Mouse (Mus musculus) olfactory bulb, adult 2 months (tissue): ENCODE results near the gene Mtfp1. TPM values are rescaled to one million over a fixed set of nuclear protein-coding genes. Genes with fewer than 3 reads are reported as not detected.
"Not testable (repeated sequence)": the region's sequence is repeated elsewhere in the genome, so short reads cannot be mapped to it uniquely, and the experiment has no call there.

ENCODE experiments used
- H3K27ac ChIP-seq: fragments of 200-500 bp; 2 replicates; pipeline ENCODE4 v1.5.1; 2012; ENCODE audit warnings: low read depth, low read length; ENCODE audit not compliant: insufficient read depth
- H3K4me1 ChIP-seq: fragments of 200-500 bp; 2 replicates; pipeline ENCODE4 v1.6.1; 2012; ENCODE audit warnings: low read length; ENCODE audit not compliant: control insufficient read depth, insufficient read depth
- H3K4me3 ChIP-seq: fragments of 200-500 bp; 2 replicates; pipeline ENCODE4 v1.5.1; 2012; ENCODE audit warnings: mild to moderate bottlenecking, low read depth, low read length, moderate library complexity; ENCODE audit not compliant: insufficient read depth
- CTCF ChIP-seq: fragments of 200-500 bp; IDR thresholded peaks from 2 replicates; pipeline ENCODE4 v1.5.1; 2012; ENCODE audit warnings: low read depth, mild to moderate bottlenecking, low read length, moderate library complexity; ENCODE audit not compliant: insufficient read depth
- POLR2A ChIP-seq: fragments of 200-500 bp; IDR thresholded peaks from 2 replicates; pipeline ENCODE4 v1.6.1; 2012; ENCODE audit warnings: mild to moderate bottlenecking, low read depth, low read length, moderate library complexity; ENCODE audit not compliant: insufficient read depth
- WGBS: fragments of 180-500 bp; shearing (Covaris S2); methylation state at CpG from one replicate; pipeline ENCODE4 v1.1.7; 2018; 5-methylcytosine and 5-hydroxymethylcytosine counted together
- polyA plus RNA-seq: library from polyadenylated mRNA; stranded (reverse); fragments of >200 nt; gene quantifications from 2 replicates; pipeline ENCODE4 v1.2.4, GENCODE M21; 2012; ENCODE audit warnings: low replicate concordance; ENCODE audit not compliant: missing spikeins, insufficient read depth, insufficient read length

Mtfp1 gene
- not detected in 2 replicates for polyA plus RNA-seq

GRCm38 (mm10) chr11:4095171-4096053 is at the start of gene Mtfp1:
Gene Mtfp1 (minus strand): TSS chr11:4095445.
- H3K4me3 ChIP-seq: peak within 1 kb of the TSS; percentile 83
- 3% methylated on average over 34 of the region's 34 CpGs for WGBS
- no peak for TF ChIP-seq CTCF
- no peak for TF ChIP-seq POLR2A
- H3K27ac ChIP-seq: peak within 1 kb of the TSS; percentile 85
- peaks cover 24% of the 10 kb centered on the region for H3K4me1 ChIP-seq

- no peaks in the 10 kb centered on the region; the same call in 1 of the 2 replicates for H3K4me1 ChIP-seq
- no peak overlapping the region for H3K4me3 ChIP-seq
- 66% methylated on average over 21 of the region's 21 CpGs for WGBS
- H3K27ac ChIP-seq: no peak overlapping the region
- TF ChIP-seq CTCF: no peak
- TF ChIP-seq POLR2A: no peak
These were observed 48.2 kb upstream of the Mtfp1 start for GRCm38 (mm10) chr11:4143281-4144062.

- no peak overlapping the region for H3K27ac ChIP-seq
- peaks cover 2% of the 10 kb centered on the region; the same call in 1 of the 2 replicates for H3K4me1 ChIP-seq
- 81% methylated on average over 4 of the region's 4 CpGs for WGBS
- TF ChIP-seq CTCF: no peak
- no peak for TF ChIP-seq POLR2A
- no peak overlapping the region for H3K4me3 ChIP-seq
These were observed 47.1 kb upstream of the Mtfp1 start for GRCm38 (mm10) chr11:4142352-4142751.

GRCm38 (mm10) chr11:4141505-4141904 is 46.3 kb upstream of the Mtfp1 start:
- TF ChIP-seq CTCF (no peak), POLR2A (no peak)
- peaks cover 10% of the 10 kb centered on the region for H3K4me1 ChIP-seq
- H3K27ac ChIP-seq: no peak overlapping the region
- H3K4me3 ChIP-seq: no peak overlapping the region

GRCm38 (mm10) chr11:4138964-4139363 is 43.7 kb upstream of the Mtfp1 start:
- Histone ChIP-seq H3K27ac (no peak overlapping the region), H3K4me1 (peaks cover 21% of the 10 kb centered on the region), H3K4me3 (no peak overlapping the region)
- no peak for TF ChIP-seq CTCF
- TF ChIP-seq POLR2A: no peak
- WGBS: 78% methylated on average over 2 of the region's 2 CpGs

- H3K27ac ChIP-seq: peak within 1 kb of the TSS; percentile 58
- 0 out of 2 replicates have a peak, but pooled peaks have one; percentile 13 for TF ChIP-seq CTCF
- 0 out of 2 replicates have a peak, but pooled peaks have one; percentile 33 for TF ChIP-seq POLR2A
- H3K4me3 ChIP-seq: peak within 1 kb of the TSS; percentile 72
- H3K4me1 ChIP-seq: peaks cover 21% of the 10 kb centered on the region
- WGBS: under 1% methylated on average over 66 of the region's 66 CpGs
These were observed 40.0 kb upstream of the Mtfp1 start, which contains the start of gene Rnf215 for GRCm38 (mm10) chr11:4134986-4135935. Gene Rnf215 (plus strand): TSS chr11:4135202.

GRCm38 (mm10) chr11:4134400-4134799 is 39.2 kb upstream of the Mtfp1 start:
- TF ChIP-seq POLR2A (no peak), CTCF (no peak)
- WGBS: 60% methylated on average over 6 of the region's 6 CpGs
- H3K27ac ChIP-seq: no peak overlapping the region
- H3K4me1 ChIP-seq: peaks cover 21% of the 10 kb centered on the region
- H3K4me3 ChIP-seq: peak overlapping the region; percentile 24

- peaks cover 21% of the 10 kb centered on the region for H3K4me1 ChIP-seq
- H3K4me3 ChIP-seq: no peak overlapping the region
- no peak overlapping the region for H3K27ac ChIP-seq
- 58% methylated on average over 3 of the region's 3 CpGs for WGBS
- TF ChIP-seq CTCF (no peak), POLR2A (no peak)
These were observed 38.2 kb upstream of the Mtfp1 start for GRCm38 (mm10) chr11:4133450-4133849.

GRCm38 (mm10) chr11:4128461-4128860 is 33.2 kb upstream of the Mtfp1 start:
- not testable (repeated sequence) for H3K4me3 ChIP-seq, H3K4me1 ChIP-seq, H3K27ac ChIP-seq
- WGBS: 94% methylated on average over 4 of the region's 4 CpGs
